18 mouse cellular contexts compared by ENCODE assay signal in genomic region chr16:34557891-34558290, GRCm38 (mm10).
"Had no signal": no experiment of that assay in that cellular context is flagged by ENCODE, and none has a peak within 500 bp of the region (broad histone marks: within the 10 kb centered on the region; RNA-seq: fewer than 3 reads in every experiment).

No protein-coding gene starts in this region.

- H3K4me1 ChIP-seq: liver, embryonic 15.5 days had no signal

- H3K27ac ChIP-seq: limb, embryonic 13.5 days; liver, embryonic 12.5 days; liver, embryonic 15.5 days; lung, embryonic 15.5 days; midbrain, embryonic 10.5 days; midbrain, embryonic 13.5 days had no signal

- H3K9me3 ChIP-seq: limb, embryonic 13.5 days; liver, embryonic 12.5 days; liver, embryonic 15.5 days; lung, embryonic 15.5 days; megakaryocyte, embryonic 14.5 days; midbrain, embryonic 10.5 days; midbrain, embryonic 13.5 days had no signal

- H3K4me3 ChIP-seq: limb, embryonic 13.5 days; liver, embryonic 12.5 days; liver, embryonic 15.5 days; lung, embryonic 15.5 days; megakaryocyte, embryonic 14.5 days; midbrain, embryonic 10.5 days; midbrain, embryonic 13.5 days; myocyte had no signal

- H3K36me3 ChIP-seq: limb, embryonic 13.5 days; liver, embryonic 12.5 days; liver, embryonic 15.5 days; lung, embryonic 15.5 days; midbrain, embryonic 10.5 days; midbrain, embryonic 13.5 days had no signal

- H3K27me3 ChIP-seq: limb, embryonic 13.5 days; liver, embryonic 15.5 days; lung, embryonic 15.5 days; midbrain, embryonic 13.5 days had no signal

- DNase-seq: kidney, adult 18-20 months; kidney, adult 9 months; kidney, postnatal 14 days; kidney, postnatal 4 days; liver; lung, adult 18-20 months; lung, postnatal 10 days; lung, postnatal 36 days; thymus, adult 18-20 months; thymus, postnatal 36 days had no signal
